Mouse (Mus musculus): ENCODE data around the gene Olfr323. TPM values are rescaled to one million over a fixed set of nuclear protein-coding genes. Genes with fewer than 3 reads are reported as not detected.

Gene Olfr323
- total RNA-seq (2014; rRNA removed) (not detected in 2 replicates), polyA plus RNA-seq (2015; fragmentation: Nextera tagmentation; extraction: Ambion mirVana) (not detected in 2 replicates)

- no peak for ATAC-seq
Observed at GRCm38 (mm10) chr11:58630401-58630800, at the start of gene Olfr323. TSS of gene Olfr323 (minus strand) at chr11:58630501.

GRCm38 (mm10) chr11:58671825-58672224 is 41.5 kb upstream of the Olfr323 start:
- ATAC-seq: no peak
- no peak overlapping the region for H3K27ac ChIP-seq (ENCODE audit: low read depth, low read length)
- no peak for DNase-seq
- no peaks in the 10 kb centered on the region for H3K27me3 ChIP-seq (ENCODE audit: insufficient read depth, low read length)
- WGBS: 55% methylated on average over 4 of the region's 4 CpGs
- TF ChIP-seq CTCF (IDR thresholded peaks at IDR 0.05; ENCODE audit: low read depth): peak; percentile 9; the same call in 1 of the 2 replicates
- H3K4me2 ChIP-seq (ENCODE audit: low read depth): no peak overlapping the region
- no peak overlapping the region for H3K4me3 ChIP-seq (ENCODE audit: low read depth, low read length)
- H3K9ac ChIP-seq: no peak overlapping the region
- H3K4me1 ChIP-seq (ENCODE audit: insufficient read depth): no peaks in the 10 kb centered on the region
- no peaks in the 10 kb centered on the region for H3K9me3 ChIP-seq (ENCODE audit: low read length)
- no peaks in the 10 kb centered on the region for H3K36me3 ChIP-seq (ENCODE audit: insufficient read depth)

More at GRCm38 (mm10) chr11:58630401-58630800, at the start of gene Olfr323:
- no peak within 1 kb of the TSS for H3K27ac ChIP-seq (ENCODE audit: low read depth, low read length)
- H3K27me3 ChIP-seq (ENCODE audit: insufficient read depth, low read length): no peaks in the 10 kb centered on the region
- no peak within 1 kb of the TSS for H3K9ac ChIP-seq
- H3K9me3 ChIP-seq (ENCODE audit: low read length): no peaks in the 10 kb centered on the region
- no peaks in the 10 kb centered on the region for H3K4me1 ChIP-seq (ENCODE audit: insufficient read depth)
- H3K4me2 ChIP-seq (ENCODE audit: low read depth): no peak within 1 kb of the TSS
- no peaks in the 10 kb centered on the region for H3K36me3 ChIP-seq (ENCODE audit: insufficient read depth)
- no peak for DNase-seq
- H3K4me3 ChIP-seq (ENCODE audit: low read depth, low read length): no peak within 1 kb of the TSS
- TF ChIP-seq CTCF (IDR thresholded peaks at IDR 0.05; ENCODE audit: low read depth): no peak
- WGBS: 75% methylated on average over 5 of the region's 5 CpGs

- H3K36me3 ChIP-seq (ENCODE audit: insufficient read depth): no peaks in the 10 kb centered on the region
- H3K9ac ChIP-seq: no peak overlapping the region
- no peaks in the 10 kb centered on the region for H3K4me1 ChIP-seq (ENCODE audit: insufficient read depth)
- no peaks in the 10 kb centered on the region for H3K9me3 ChIP-seq (ENCODE audit: low read length)
- H3K4me2 ChIP-seq (ENCODE audit: low read depth): no peak overlapping the region
- DNase-seq: no peak
- ATAC-seq: no peak
- no peak overlapping the region for H3K27ac ChIP-seq (ENCODE audit: low read depth, low read length)
- no peak overlapping the region for H3K4me3 ChIP-seq (ENCODE audit: low read depth, low read length)
- no peaks in the 10 kb centered on the region for H3K27me3 ChIP-seq (ENCODE audit: insufficient read depth, low read length)
- no peak for TF ChIP-seq CTCF (IDR thresholded peaks at IDR 0.05; ENCODE audit: low read depth)
Observed at GRCm38 (mm10) chr11:58669252-58669651, 39.0 kb upstream of the Olfr323 start.

- TF ChIP-seq CTCF (IDR thresholded peaks at IDR 0.05; ENCODE audit: low read depth): no peak
- H3K27me3 ChIP-seq (ENCODE audit: insufficient read depth, low read length): no peaks in the 10 kb centered on the region
- no peaks in the 10 kb centered on the region for H3K9me3 ChIP-seq (ENCODE audit: low read length)
- no peak within 1 kb of the TSS for H3K27ac ChIP-seq (ENCODE audit: low read depth, low read length)
- no peak within 1 kb of the TSS for H3K4me3 ChIP-seq (ENCODE audit: low read depth, low read length)
- no peak for ATAC-seq
- H3K36me3 ChIP-seq (ENCODE audit: insufficient read depth): no peaks in the 10 kb centered on the region
- no peak within 1 kb of the TSS for H3K4me2 ChIP-seq (ENCODE audit: low read depth)
- WGBS: 87% methylated on average over 4 of the region's 4 CpGs
- H3K4me1 ChIP-seq (ENCODE audit: insufficient read depth): no peaks in the 10 kb centered on the region
- no peak for DNase-seq
- H3K9ac ChIP-seq: no peak within 1 kb of the TSS
Observed at GRCm38 (mm10) chr11:58658596-58658995, 28.3 kb upstream of the Olfr323 start, which contains the start of gene Olfr322. TSS of gene Olfr322 (plus strand) at chr11:58658782.

GRCm38 (mm10) chr11:58655151-58655550 is 24.9 kb upstream of the Olfr323 start:
- Histone ChIP-seq H3K36me3 (ENCODE audit: insufficient read depth) (no peaks in the 10 kb centered on the region), H3K9ac (no peak overlapping the region), H3K27ac (ENCODE audit: low read depth, low read length) (no peak overlapping the region), H3K27me3 (ENCODE audit: insufficient read depth, low read length) (no peaks in the 10 kb centered on the region), H3K9me3 (ENCODE audit: low read length) (no peaks in the 10 kb centered on the region), H3K4me1 (ENCODE audit: insufficient read depth) (no peaks in the 10 kb centered on the region), H3K4me2 (ENCODE audit: low read depth) (no peak overlapping the region), H3K4me3 (ENCODE audit: low read depth, low read length) (no peak overlapping the region)
- WGBS: 93% methylated on average over 3 of the region's 3 CpGs
- no peak for ATAC-seq
- TF ChIP-seq CTCF (IDR thresholded peaks at IDR 0.05; ENCODE audit: low read depth): no peak
- no peak for DNase-seq

GRCm38 (mm10) chr11:58643350-58643749 is 13.0 kb upstream of the Olfr323 start:
- 35% methylated on average over 6 of the region's 6 CpGs for WGBS
- H3K4me2 ChIP-seq (ENCODE audit: low read depth): no peak overlapping the region
- ATAC-seq (no peak), DNase-seq (peak; percentile 17)
- no peaks in the 10 kb centered on the region for H3K27me3 ChIP-seq (ENCODE audit: insufficient read depth, low read length)
- H3K9me3 ChIP-seq (ENCODE audit: low read length): no peaks in the 10 kb centered on the region
- 0 out of 2 replicates have a peak, but pooled peaks cover 6% of the 10 kb centered on the region for H3K4me1 ChIP-seq (ENCODE audit: insufficient read depth)
- H3K27ac ChIP-seq (ENCODE audit: low read depth, low read length): no peak overlapping the region
- peak; percentile 57 for TF ChIP-seq CTCF (IDR thresholded peaks at IDR 0.05; ENCODE audit: low read depth)
- no peak overlapping the region for H3K9ac ChIP-seq
- H3K36me3 ChIP-seq (ENCODE audit: insufficient read depth): no peaks in the 10 kb centered on the region
- H3K4me3 ChIP-seq (ENCODE audit: low read depth, low read length): no peak overlapping the region

GRCm38 (mm10) chr11:58641638-58642358 is 11.5 kb upstream of the Olfr323 start:
- H3K9me3 ChIP-seq (ENCODE audit: low read length): no peaks in the 10 kb centered on the region
- WGBS: 75% methylated on average over 13 of the region's 13 CpGs
- ATAC-seq (peak; percentile 29; the same call in 1 of the 2 replicates), DNase-seq (no peak)
- H3K9ac ChIP-seq: no peak overlapping the region
- TF ChIP-seq CTCF (IDR thresholded peaks at IDR 0.05; ENCODE audit: low read depth): no peak
- H3K27me3 ChIP-seq (ENCODE audit: insufficient read depth, low read length): no peaks in the 10 kb centered on the region
- H3K4me2 ChIP-seq (ENCODE audit: low read depth): no peak overlapping the region
- 0 out of 2 replicates have a peak, but pooled peaks cover 6% of the 10 kb centered on the region for H3K4me1 ChIP-seq (ENCODE audit: insufficient read depth)
- H3K4me3 ChIP-seq (ENCODE audit: low read depth, low read length): no peak overlapping the region
- H3K27ac ChIP-seq (ENCODE audit: low read depth, low read length): no peak overlapping the region
- no peaks in the 10 kb centered on the region for H3K36me3 ChIP-seq (ENCODE audit: insufficient read depth)
